Mouse (Mus musculus) thymus, adult 18-20 months (tissue): ENCODE data around the gene Chmp6.

ENCODE experiments used
- DNase-seq, 2 experiments: peaks; one replicate each; pipeline ENCODE4 v3.0.0; 2022; ENCODE audit warnings: mixed read lengths in 2 of 2

Chmp6 gene

DNA sequence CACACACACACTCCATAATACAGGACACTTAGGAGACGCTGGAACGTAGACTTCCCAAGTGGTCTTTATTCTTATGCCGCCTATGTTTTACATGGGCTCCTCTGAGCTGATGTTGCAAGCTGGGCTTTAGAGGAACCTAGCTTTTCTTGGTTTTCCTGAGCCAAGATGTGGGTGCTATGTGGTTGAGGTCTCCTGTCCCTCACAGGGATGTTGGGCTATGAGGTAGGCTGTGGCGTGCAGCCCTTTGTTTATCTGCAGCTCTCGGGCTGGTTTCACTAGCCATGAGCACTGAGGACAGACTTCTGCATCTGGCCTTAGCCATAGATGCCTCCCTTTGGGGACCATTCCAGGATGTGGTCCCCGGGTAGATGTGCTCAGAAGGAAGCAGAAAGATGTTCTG is 47.4 kb downstream of the Chmp6 start:
- no peak for DNase-seq

DNA sequence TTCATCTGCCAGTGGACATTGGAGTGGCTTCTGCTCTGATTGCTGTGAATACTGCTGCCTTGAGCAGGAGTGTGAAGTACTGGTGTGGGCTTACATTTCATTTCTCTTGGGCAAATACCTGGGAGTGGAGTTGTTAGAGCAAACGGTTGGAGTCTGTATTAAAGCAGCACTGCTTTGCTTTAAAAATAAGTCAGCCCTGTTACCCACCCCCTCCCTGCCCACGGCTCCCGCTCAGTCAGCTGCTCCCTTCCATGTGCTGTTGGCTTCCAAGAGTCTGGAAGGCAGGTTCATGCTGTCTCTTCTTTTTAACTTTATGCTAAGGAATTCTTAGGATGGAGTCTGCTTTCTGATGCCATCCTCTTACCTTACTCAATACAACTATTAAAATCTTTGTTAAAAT is 48.3 kb downstream of the Chmp6 start:
- no peak for DNase-seq

DNA sequence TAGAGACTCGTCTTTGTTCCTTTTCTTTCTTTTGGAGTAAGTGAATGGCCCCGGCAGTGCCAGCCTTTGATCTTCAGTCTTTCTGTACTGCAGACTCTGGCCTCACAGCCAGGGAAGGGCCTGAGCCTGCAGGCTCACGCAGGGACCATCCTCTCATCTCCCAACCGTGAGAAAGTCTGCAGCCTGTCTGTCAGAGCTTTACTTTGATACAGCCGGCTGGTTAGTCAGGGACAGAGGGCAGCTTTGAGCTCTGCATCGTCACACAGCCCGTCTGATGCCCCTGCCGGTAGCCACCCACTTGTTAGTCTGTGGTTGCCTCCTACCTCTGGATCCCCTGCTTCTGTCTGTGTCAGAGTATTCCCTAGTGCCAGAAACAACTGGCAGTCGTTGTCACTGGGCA is 51.8 kb downstream of the Chmp6 start:
- DNase-seq = no peak

DNA sequence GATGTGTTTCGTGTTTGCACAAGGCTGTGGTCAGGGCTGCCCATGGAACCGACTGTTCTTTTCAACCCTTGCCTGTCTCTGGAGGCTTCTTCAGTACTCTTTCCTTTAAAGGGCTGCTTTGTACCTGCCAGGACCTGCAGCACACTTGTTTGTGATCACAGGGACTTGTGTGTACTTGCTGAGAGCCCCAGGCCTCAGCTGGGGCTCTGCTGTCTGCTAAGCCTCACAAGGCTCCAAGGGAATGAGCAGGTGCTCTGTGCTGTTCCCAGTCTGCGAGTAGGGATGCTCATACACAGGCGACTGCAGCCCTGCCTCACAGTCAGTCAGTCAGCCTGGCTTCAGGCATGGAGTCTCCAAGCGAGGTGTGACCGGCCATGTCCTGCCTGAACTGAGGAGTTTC is 53.1 kb downstream of the Chmp6 start:
- DNase-seq = no peak

DNA sequence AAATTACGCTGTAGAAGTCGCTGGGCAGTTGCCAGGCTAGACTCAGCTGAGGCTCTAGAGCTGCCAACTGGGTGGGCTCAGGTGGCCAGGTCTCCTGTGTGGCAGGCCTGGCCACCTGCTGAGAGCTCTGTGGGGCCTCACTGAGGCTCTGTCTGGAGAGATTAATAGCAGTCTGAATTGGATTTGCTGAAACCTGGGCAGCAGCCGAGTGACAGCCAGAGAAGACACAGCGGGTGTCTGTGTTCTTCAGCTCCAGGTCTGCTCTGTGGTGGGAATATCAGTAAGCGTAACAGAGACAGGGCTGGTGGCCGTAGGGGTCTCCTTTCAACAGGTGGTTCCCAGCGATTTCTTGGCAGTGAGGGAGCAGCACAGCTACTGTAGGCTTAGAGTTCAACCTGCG is 54.2 kb downstream of the Chmp6 start:
- no peak for DNase-seq

DNA sequence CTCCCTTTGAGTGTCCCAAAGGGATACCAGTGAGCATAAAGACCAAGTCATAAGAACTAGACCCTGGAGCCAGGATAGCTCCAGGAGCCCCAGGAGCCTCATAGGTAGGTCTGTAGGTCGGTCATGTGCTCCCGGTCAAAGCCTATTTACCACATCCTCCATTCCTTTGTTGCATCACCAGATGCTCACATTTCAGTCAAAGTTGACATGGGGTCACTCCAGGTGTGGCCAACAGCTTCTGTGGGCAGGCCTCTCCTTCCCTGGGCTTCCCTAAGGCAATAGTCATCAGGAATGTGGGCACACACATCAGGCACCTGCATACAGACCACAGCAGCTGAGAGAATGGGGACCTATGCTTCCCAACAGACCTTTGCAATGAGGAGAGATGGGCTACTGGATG is 54.7 kb downstream of the Chmp6 start:
- no peak for DNase-seq
